Mouse (Mus musculus) bone marrow, adult 2 months (tissue): ENCODE measurements around the gene Pdzrn3.

Experiments used
- CTCF ChIP-seq: fragments of 200-500 bp; IDR thresholded peaks from 2 replicates; pipeline ENCODE4 v1.5.1; 2011; ENCODE audit warnings: low read length, control low read depth; ENCODE audit not compliant: control insufficient read depth, insufficient read depth
- POLR2A ChIP-seq: fragments of 200-500 bp; IDR thresholded peaks from 2 replicates; pipeline ENCODE4 v1.6.1; 2011; ENCODE audit warnings: low read depth, mild to moderate bottlenecking, control low read depth, low read length, borderline replicate concordance; ENCODE audit not compliant: control insufficient read depth

- no peak for TF ChIP-seq POLR2A
- no peak for TF ChIP-seq CTCF
Measured at GRCm38 (mm10) chr6:101372982-101373381, 4.7 kb downstream of the Pdzrn3 start.
